Mouse (Mus musculus) gastrocnemius, postnatal 4 days (tissue): Measurements from ENCODE around the gene Kif17. TPM values are rescaled to one million over a fixed set of nuclear protein-coding genes. Genes with fewer than 3 reads are reported as not detected.

Experiments used
- DNase-seq, 2 experiments: peaks; one replicate each; pipeline ENCODE4 v3.0.0; 2021 to 2022; ENCODE audit warnings: low spot score in 2 of 2, mixed read lengths in 2 of 2
- long read RNA-seq, 2 experiments: library from polyadenylated mRNA; stranded (forward); transcript quantifications; one replicate each; pipeline ENCODE4 v2.0.0; 2021
- total RNA-seq, 2 experiments: library from RNA; stranded (reverse); gene quantifications; 2 replicates each; pipeline ENCODE4 v1.2.3; 2021

The Kif17 gene
- under 1 TPM; 0.34 TPM for total RNA-seq
- long read RNA-seq, experiment 1 = 0 reads
- long read RNA-seq, experiment 2, partial matches to known transcripts = 0 of 1 reads
- long read RNA-seq, experiment 2, other reads (novel, unspliced or antisense) = 1 of 1 reads

DNA sequence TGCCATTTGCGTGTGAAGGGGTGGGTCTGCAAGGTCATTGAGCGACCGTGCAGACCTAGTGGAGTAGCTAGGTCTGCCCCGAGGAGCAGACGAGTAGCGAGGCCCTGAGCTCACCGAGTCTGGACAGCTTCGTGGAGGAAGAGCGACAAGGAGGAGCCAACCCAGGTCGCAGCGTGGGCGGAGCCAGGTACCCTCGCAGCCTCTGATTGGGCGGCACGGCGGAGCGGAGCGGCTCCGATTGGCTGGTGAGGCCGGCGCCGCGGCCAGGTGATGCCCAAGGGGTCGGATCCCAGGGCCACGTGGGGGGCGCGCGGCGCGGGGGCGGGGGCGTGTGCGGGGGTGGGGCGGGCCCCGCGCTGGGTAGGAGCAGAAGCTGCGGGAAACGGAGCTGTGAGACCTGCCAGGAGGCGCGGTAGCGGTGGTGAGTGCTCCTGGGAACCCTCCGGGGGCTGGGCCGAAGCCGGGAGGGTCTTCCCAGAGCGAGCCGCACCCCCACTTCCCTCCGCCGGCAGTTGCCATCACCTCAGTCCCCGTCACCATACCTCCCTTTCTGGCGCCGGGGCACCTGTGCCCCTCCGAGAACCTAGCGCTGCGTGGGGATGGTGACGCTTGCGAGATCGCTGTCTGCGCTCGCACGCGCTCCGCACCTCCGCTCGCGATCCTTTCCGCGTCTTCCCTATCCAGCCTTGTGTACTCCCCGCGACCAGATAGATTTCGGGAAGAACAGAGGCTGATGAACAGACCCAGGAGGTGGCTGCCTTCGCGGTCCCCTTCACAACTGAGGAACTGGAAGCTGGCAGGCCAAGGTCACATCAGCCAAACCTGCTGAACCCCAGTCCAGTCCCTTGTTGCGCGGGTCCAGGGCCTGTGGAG, at the start of gene Kif17, which contains the start of gene Sh2d5:
Gene Kif17, plus strand, starts transcription at position 348 of the 873 bp plus-strand sequence.
Gene Sh2d5, plus strand, starts transcription at position 316 of the 873 bp plus-strand sequence.
- DNase-seq = no peak

DNA sequence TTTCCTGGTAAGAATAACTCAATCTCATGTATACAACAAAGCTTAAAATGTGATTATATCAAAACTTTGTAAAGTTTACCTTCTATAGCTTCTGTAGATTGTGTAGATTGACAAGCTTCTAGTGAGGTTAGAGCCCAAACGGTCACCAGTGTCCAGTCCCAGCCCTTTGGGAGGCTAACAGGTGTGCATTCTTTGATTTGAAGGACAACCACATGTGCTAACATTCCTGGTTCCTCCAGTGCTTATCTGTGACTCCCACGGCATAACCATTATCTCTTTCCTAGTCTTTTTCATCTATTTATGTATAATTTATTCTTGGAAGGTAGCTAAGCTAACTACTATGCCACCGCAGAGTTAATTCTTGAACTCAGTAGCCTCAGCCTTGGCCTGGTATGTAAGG, 49.5 kb upstream of the Kif17 start:
- DNase-seq = no peak

DNA sequence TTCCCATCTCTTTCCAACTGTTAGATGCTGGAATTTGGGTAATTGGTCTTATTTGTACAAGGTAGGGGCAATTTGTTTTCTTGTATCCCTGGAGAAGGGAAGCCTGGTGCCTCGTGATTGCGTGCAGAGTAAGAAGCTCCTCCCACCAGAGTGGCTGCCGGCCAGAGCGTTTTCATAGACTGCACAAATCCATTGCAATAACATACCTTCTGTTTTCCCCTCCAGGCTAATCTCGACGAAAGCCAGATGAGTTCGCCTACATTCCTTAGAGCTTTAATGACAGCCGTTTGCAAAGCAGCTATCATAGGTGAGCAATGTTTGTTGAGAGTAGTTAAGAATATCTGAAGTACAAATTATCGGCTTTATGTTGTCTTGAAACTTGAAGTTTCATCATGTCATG, 48.5 kb upstream of the Kif17 start:
- no peak for DNase-seq

DNA sequence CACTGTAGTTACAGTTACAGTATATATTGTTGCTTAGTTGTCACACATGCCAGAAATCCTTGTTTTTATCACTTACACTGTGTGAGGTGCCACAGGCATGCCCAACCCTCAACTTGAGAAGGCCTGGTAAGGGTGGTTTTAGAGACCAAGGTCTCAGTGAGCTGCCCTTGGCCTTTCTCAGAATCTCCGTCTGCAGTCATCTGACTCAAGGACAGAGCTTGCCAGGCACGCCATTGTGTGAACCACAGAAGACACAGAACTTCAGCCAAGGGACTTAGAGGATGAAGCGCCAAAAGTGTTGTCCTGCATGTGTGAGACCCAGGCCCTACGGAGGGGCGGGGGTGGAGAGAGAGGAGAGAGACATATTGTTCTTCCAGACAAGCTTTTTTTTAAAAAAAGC, 40.1 kb upstream of the Kif17 start:
- DNase-seq = no peak

DNA sequence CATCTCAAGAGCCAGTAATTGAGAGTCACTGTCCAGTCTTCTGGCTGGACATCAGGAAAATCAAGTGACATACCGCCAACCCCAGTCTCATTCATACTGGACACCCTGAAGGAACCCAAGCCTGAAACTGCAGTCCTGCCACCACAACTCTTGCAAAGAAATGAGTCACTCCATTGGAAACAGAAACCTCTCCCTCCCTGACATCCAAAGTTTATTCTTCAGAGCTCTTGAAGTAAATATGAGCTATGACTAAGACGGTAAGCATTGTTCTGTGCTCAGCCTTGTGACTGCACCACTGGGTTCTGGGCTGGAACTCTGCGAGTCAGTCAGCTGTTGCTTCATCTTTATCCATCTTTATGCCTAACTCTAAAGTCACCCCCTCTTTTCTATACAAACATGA, 36.4 kb upstream of the Kif17 start:
- DNase-seq = no peak

DNA sequence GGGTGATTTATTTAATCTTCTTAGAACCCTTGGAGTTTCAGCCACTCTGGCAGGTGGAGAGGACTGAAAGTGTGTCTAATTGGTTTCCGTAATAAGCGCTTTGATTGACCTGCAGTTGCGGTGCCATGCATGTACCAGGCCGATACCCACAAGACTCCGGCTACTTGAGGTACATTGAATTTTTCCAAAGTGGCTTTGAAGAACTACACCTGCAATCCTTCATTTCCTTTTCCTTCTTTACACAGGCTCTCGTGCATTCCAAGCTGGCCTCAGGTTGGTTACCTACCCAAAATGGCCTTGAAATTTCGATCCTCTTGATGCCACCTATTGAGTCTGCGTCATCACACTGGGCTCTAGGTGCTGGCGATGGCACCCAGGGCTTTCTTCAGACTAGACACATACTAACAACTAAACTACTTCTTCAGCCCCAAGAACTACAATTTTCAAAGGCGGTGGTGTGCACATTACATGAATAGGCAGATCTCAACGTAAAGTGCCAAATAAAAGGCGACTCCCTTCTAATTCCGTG, 34.5 kb upstream of the Kif17 start:
- no peak for DNase-seq

DNA sequence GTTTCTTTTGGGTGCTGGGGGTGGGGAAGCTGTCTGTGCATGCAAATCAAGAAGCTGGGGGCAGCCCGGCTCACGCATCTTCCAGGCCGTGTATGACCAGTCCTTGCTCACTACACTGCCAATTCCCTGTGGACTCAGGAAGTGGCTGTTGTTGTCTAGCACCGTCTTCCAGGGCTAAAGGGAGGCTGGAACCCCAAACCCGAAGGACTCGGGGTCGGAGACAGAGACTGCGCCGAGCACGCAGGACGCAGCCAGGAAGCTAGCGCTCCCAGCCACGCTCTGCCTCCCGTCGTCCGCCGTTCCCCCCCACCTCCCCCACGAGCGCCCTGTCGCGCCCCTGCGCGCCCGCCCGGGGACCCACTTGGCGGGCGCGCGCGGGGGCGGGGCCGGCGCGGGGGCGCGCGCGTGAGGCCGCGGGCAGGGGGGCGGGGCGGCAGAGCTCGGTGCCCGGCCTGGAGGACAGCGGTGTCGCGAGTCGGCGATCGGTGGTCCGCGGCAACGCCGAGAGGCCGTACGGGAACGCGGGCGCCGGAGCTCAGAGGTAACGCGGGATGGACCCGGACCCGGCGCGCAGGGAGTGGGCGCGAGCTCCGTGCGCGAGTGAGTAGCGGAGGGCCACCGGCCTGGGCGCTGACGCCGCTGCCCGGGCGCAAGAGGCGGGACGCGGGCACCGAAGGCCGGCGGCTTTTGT, 33.9 kb upstream of the Kif17 start, which contains the start of gene Hp1bp3:
Gene Hp1bp3, plus strand, starts transcription at position 97 of the 691 bp plus-strand sequence.
- peak; percentile 60 to 83 for DNase-seq

DNA sequence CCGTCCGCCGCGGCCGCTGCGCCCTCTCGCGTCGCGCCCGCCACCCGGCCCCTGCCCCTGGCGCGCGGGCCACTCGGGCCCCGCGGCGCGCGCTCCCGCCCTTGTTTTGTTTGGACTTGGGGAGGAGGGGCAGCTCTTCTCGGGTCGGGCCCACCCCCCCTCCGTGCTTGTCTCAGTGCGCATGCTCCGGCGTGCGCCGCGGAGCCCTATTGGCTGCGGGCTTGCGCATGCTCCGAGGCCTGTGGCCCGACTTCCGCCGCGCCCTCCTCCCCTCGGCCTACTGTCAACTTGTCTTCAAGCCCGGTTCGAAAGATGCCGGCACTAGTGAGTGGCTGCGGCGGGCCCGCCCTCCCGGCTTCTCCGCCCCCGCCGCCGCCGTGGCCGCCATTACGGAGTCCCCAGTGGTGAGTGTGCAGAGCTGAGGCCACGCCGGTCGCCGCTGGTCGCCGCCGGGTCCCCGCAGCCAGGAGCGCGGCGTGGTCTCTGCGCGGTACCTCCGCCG, 33.3 kb upstream of the Kif17 start:
- peak; percentile 98 for DNase-seq

DNA sequence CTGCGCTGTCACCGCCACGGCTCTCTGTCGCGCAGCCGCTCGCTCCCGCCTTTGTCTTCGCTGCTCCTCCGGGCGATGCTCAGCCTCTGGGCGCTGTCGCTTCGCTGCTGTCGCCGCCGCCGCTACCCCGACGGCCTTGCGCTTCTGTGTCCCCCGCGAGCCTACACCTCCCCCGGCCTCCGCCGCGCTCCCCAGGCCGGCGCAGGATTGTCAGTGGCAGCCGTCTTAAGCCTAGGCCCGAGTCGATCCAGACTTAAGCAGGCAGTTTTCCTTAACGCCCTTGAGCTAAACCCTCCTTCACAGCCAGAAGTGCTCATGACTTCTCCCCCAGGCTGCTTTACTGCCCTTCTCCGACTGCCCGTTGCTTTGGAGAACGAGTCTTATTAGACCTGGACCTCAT, 32.8 kb upstream of the Kif17 start:
- no peak for DNase-seq

DNA sequence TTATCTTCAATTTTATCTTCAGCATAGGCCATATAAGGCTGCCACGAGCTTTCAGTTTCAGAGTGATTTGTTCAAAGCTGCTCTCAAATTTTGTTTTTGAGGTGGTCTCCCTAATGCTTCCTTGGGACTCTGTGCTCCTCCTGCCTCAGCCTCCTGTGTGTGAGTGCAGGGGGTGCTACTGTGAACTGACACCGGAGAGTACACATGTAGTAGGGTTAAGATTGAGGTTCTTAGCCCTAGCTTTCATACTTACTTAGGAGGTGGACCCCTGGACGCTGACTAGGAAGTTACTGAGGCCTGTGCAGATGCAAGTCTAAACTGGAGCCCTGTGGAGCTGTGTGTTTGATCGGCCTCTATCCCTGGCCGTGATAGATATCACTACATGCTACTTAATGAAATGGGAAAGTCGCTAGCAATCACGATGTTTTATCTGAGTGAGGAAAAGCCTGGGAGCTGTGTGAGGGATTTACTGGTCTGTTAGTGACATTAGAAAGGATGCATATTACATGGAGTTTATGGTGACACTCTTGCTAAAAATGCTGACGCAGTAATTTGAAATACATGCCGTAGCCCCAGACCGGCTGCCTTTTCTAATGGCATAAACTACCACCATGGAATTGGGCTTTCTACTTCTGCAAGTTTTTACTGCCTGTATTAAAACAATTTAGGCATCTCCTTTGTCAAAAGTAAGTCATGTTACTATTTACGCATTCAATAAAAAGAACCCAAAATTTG, 32.1 kb upstream of the Kif17 start:
- no peak for DNase-seq

DNA sequence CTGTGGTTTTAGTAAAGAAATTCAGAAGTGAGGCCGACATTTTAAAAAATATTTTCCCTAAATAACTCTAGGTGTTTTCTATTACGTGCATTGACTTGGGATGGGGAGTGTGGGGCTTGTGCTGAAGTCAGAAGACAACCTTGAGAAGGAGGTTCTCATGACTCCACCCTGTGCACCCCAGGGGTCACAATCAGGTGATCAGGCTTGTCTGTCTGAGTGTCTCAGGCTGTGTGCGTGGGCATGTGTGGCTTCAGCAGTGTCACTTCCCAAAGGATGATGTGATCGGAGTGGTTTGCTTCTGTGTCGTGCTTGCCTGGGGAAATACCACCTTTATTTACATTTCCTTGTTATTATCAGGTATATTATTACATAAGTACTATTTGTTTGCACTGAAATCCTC, 30.9 kb upstream of the Kif17 start:
- DNase-seq = no peak

DNA sequence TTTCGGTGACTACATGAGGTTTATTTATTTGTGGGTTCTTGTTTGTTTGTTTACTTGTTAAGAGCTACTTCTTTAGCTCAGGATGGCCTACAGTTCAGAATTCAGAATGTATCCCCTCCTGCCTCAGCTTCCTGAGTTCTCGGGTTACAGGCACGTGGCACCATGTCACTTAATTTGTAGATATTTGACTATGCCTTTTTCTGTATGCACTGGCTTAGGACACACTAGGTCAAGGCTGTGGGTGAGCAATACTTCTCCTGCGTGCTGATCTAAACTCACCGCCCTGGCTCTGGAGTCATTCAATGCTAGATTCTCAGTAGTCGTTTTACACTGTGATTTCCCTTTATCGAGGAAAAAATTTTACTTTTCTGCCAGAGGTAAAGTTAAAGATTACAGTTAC, 29.5 kb upstream of the Kif17 start:
- DNase-seq = no peak

DNA sequence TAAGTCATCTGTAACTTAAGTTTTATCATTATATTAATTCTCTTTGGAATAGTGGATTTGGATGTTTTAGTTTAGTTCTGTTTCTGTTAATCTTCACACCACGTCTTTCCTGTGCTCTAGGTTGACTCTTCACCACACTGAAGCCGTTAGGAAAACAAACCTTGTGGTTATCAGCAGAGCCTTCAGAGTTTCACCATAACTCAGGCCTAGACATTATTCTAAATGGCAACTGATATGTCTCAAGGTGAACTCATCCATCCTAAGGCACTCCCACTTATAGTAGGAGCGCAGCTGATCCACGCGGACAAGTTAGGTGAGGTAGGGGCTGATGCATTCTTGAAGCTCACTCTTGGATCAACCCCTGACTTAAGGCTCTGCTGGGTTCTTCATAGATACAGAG, 28.8 kb upstream of the Kif17 start:
- no peak for DNase-seq

DNA sequence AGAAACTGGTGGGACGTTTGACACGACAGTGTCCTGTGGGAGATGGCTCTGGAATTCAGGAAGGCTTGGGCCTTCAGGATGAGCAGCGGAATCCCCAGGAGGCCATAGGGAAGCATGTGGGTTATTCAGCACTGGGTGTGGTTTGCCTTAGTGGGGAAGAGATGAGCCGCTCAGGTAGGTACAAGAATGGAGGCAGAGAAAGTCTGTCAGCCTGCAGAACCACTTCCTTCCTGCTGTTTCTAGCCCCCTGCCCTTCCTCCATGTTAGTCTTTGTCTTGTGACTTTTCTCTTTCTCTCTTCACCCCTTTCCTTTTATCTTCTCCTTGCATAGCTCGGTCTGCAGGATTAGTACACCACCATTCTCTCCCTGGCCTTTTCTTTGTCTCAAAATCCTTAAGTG, 27.8 kb upstream of the Kif17 start:
- no peak for DNase-seq

DNA sequence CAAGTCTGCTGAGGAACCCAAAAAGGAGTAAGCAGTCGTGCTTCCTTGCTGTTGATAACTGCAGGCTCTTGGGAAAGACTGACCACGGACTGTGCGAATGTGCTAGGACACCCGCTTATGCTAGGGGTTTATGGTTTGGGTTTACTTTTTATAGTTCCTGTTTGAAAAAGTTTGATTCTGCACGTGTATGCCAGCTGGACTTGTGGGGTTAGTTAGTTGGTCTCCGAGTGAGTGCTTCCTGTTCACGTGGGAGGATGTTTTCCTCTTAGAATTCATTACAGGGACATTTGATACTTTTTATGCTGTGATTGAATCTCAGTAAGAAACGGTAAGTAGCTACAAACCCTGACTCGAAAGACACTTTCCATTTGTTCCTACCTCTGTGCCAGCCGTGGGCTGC, 26.6 kb upstream of the Kif17 start:
- no peak for DNase-seq

DNA sequence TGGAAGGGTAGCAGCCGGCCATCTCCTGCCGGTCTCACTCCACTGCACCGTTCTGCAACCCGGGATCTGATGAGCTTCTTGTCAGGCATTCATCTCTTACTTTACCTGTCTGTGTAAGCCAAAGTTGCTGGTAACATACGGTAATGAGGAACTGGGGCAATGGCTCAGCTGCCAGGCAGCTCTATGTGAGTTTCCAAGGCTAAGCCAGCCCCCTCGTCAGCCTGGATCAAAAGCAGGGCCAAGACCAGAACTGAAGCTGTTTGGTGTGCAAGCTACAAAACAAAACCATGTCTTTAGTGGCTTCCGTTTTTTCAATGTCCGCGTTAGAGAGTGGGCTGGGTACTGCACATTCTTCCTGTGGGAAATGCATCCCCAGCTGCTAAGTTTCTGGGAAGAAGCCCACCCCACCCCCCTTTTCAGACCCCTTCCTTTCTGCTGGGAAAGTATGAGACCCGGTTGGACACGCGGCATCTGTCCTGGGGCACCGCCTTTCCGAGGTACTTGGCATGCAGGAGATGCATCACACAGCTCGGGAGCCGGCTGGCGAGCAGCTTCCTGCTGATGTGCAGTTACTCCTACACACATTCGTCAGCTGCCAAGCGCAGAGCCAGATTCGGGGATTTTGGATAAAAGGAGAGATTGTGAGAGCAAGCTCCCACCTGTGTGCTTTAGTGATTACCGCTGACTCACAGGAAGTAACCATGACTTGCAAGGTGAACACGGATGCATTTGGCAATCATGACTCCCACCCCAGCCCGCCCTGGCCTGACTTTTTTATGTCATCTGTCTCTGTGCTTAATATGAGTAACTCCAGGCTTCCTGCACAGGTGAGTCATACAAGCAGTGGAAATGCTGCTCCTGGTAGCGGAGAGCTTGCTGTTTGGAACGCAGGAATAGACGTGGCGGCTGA, 3.2 kb upstream of the Kif17 start:
- DNase-seq = no peak

DNA sequence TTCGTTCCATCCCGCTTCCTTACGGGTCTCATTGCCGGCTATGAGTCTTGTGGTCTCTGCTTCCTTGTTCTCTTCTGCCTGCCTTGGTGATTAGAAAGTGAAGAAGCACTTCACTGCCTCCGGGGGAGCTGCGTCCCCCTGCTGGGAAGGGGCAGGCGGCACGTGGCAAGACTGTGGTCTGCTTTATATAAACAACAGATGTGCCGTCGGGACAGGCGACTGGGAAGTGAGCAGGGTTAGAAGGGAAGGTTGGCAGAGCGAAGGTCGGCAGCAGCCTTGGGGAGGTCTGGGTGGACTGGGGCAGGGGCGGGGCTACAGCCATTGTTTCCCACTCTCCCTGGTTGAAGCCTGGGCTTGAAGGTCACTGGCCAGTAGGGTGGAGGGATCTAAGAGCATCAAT, 1.6 kb downstream of the Kif17 start:
- no peak for DNase-seq

DNA sequence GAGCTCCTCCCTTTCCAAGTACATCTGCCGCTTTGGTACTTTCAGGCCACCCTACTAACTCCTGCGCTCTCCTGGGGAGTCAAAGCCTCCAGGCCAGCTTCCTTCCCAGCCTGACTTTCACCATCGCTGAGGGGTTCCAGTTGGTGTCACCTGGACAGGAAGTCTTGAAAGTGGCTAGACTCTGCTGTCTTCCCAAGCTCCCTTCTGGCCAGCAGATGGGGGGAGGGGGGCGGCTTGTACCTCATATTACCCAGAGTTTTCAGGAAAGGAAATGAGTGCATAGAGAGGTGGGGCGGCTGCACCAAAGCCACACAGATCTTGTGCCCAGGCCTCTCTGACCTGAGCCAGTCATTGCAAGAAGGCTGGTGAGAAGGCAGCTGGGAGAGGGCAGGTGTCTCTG, 2.0 kb downstream of the Kif17 start:
- DNase-seq = no peak

DNA sequence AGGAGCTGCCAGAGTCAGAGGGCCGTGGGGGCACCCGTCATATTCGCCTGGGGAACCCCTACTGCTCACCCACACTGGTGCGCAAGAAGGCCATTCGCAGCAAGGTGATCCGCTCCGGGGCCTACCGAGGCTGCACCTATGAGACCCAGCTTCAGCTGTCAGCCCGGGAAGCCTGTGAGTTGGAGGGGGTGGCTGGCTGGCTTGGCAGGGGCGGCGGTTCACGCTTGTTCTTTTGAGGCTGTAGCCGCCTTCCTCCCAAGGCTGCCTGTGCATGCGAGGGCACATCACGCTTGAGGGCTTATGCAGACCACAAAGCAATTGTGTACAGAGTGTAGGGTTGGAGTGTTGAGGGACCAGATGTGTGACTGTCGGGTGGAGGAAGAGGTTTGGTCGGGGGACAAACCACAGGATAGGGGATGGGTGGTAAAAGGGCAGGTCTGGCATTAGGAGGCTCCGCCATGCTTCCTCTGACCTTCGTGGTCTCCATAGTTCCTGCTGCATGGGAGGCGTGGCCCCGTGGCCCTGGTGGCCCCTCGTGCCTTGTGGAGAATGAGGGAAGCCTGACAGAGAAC, 7.0 kb downstream of the Kif17 start:
- DNase-seq = no peak

DNA sequence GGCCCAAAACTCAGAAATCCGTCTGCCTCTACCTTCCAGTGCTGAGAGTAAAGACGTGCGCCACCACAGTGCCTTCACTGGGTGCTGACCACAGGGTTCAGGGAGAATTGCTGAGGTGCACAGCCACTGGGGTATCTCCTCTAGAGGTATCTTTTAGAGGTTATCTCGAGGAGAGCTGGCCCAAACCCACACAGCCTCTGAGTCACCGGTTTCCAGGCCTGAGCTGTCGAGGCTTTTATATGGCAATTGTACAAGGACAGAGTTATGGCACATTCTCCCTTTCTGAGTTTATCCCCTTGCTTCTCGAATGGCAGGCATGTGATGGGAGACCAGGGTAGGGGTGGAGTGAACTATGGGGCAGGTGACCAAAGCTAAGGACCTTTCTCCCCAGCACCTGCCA, 8.4 kb downstream of the Kif17 start:
- no peak for DNase-seq
